Mouse (Mus musculus): ENCODE measurements around the gene Filip1.

- TF ChIP-seq CTCF (IDR thresholded peaks at IDR 0.05), result no peak
- TF ChIP-seq EP300 (IDR thresholded peaks at IDR 0.05), result no peak
Observed at GRCm38 (mm10) chr9:79898815-79899214, 113.8 kb downstream of the Filip1 start.
